In genomic region chr10:75585876-75586552, GRCm38 (mm10) we compare ENCODE assay signal across 8 mouse cellular contexts. TPM values are rescaled to one million over a fixed set of nuclear protein-coding genes. Genes with fewer than 3 reads are reported as not detected.
A peak's percentile ranks its signal among the peaks of the same experiment; 100 is the strongest.
DNase-seq lines count a peak whose midpoint lies in the region; ATAC-seq and TF ChIP-seq lines count a peak whose summit lies in the region.

No protein-coding gene starts in this region.

- H3K36me3 ChIP-seq in forebrain, embryonic 15.5 days, result no peaks in the 10 kb centered on the region

- DNase-seq in ES-CJ7 (ENCODE audit: low read depth, low spot score), result peak; percentile 93
- DNase-seq in cerebellum, adult 11 months, result peak; percentile 80
- DNase-seq in heart, postnatal 25 days (ENCODE audit: low spot score), result peak; percentile 72
- peak; percentile 94 for DNase-seq in layer of hippocampus, adult 11-12 months (ENCODE audit: low spot score)
- peak; percentile 85 for DNase-seq in lung, adult 2 months
- peak; percentile 71 to 78 for DNase-seq in thymus, adult 18-20 months

- no peaks in the 10 kb centered on the region for H3K27me3 ChIP-seq in forebrain, embryonic 15.5 days

- TF ChIP-seq CTCF in lung, adult 2 months (IDR thresholded peaks at IDR 0.05; ENCODE audit: insufficient read depth, low read length), result peak; percentile 85

- H3K9me3 ChIP-seq in forebrain, embryonic 15.5 days, result no peaks in the 10 kb centered on the region

- peaks cover 14% of the 10 kb centered on the region for H3K4me1 ChIP-seq in forebrain, embryonic 15.5 days
- H3K4me1 ChIP-seq in lung, adult 2 months (ENCODE audit: control insufficient read depth, insufficient read depth, low read length), result peaks cover 22% of the 10 kb centered on the region

- ATAC-seq in forebrain, embryonic 15.5 days (replicated peaks), result peak; percentile 85
- peak; percentile 72 for ATAC-seq in neutrophil, adult 5-6 weeks (ENCODE audit: extremely low read depth, insufficient number of reproducible peaks, low FRiP score, poor library complexity, severe bottlenecking)

- no peak for TF ChIP-seq POLR2A in lung, adult 2 months (IDR thresholded peaks at IDR 0.05; ENCODE audit: borderline replicate concordance, extremely low read depth, low read depth, low read length)

- WGBS in forebrain, embryonic 15.5 days, result 21% methylated on average over 20 of the region's 20 CpGs
- 16% methylated on average over 20 of the region's 20 CpGs for WGBS in lung, adult 2 months

- H3K9ac ChIP-seq in forebrain, embryonic 15.5 days (replicated peaks), result no peak overlapping the region

- H3K27ac ChIP-seq in forebrain, embryonic 15.5 days (replicated peaks), result 0 out of 2 replicates have a peak overlapping the region, but pooled peaks have one; percentile 17

- H3K4me3 ChIP-seq in forebrain, embryonic 15.5 days, result no peak overlapping the region
- no peak overlapping the region for H3K4me3 ChIP-seq in lung, adult 2 months (replicated peaks; ENCODE audit: extremely low read depth, low read depth, low read length)

- H3K4me2 ChIP-seq in forebrain, embryonic 15.5 days (replicated peaks), result peak overlapping the region; percentile 12; the same call in 1 of the 2 replicates

- intact Hi-C loops in heart, postnatal 25 days (cut with DNase I), result loop anchor here (1.0 to 5.0 kb wide), 3 partner anchors 49 to 266 kb away; no protein-coding TSS in a partner anchor

RNA-seq across cellular contexts. Expression of gene Ggt5, which starts 3.1 kb away (rescaled TPM):
- polyA plus RNA-seq in forebrain, embryonic 15.5 days (2015; fragmentation: Nextera tagmentation; extraction: Ambion mirVana), result 2.5 and 3.0 TPM in 2 replicates
- total RNA-seq in heart, postnatal 25 days (2021), result 1 to 10 TPM; 5.3 to 6.9 TPM
- 35.5 and 39.7 TPM in 2 replicates for polyA plus RNA-seq in lung, adult 2 months (2012; rRNA removed)
- 40.3 and 58.7 TPM in 2 replicates for total RNA-seq in neutrophil, adult 5-6 weeks (2017)

RNA-seq across cellular contexts. Expression of gene Ggt1, which starts 24.6 kb away (rescaled TPM):
- 0.67 and 0.79 TPM in 2 replicates for polyA plus RNA-seq in forebrain, embryonic 15.5 days (2015; fragmentation: Nextera tagmentation; extraction: Ambion mirVana)
- total RNA-seq in heart, postnatal 25 days (2021), result not detected
- polyA plus RNA-seq in lung, adult 2 months (2012; rRNA removed), result 1.8 and 2.2 TPM in 2 replicates
- total RNA-seq in neutrophil, adult 5-6 weeks (2017), result 4.1 and 4.3 TPM in 2 replicates

RNA-seq across cellular contexts. Expression of gene Lrrc75b, which starts 25.9 kb away (rescaled TPM):
- polyA plus RNA-seq in forebrain, embryonic 15.5 days (2015; fragmentation: Nextera tagmentation; extraction: Ambion mirVana), result 16.4 TPM in 2 replicates
- total RNA-seq in heart, postnatal 25 days (2021), result 1 to 10 TPM in 1 of 2 experiments, under 1 TPM in 1; 0.67 to 1.6 TPM
- 0.30 and 0.36 TPM in 2 replicates for polyA plus RNA-seq in lung, adult 2 months (2012; rRNA removed)
- total RNA-seq in neutrophil, adult 5-6 weeks (2017), result 0.25 and 0.58 TPM in 2 replicates

RNA-seq across cellular contexts. Expression of gene Susd2, which starts 57.8 kb away (rescaled TPM):
- polyA plus RNA-seq in forebrain, embryonic 15.5 days (2015; fragmentation: Nextera tagmentation; extraction: Ambion mirVana), result 1.0 and 1.4 TPM in 2 replicates
- total RNA-seq in heart, postnatal 25 days (2021), result 1 to 10 TPM; 1.6 to 2.0 TPM
- polyA plus RNA-seq in lung, adult 2 months (2012; rRNA removed), result 13.4 and 15.3 TPM in 2 replicates
- total RNA-seq in neutrophil, adult 5-6 weeks (2017), result 0.47 and 0.74 TPM in 2 replicates
